Mouse (Mus musculus): ENCODE measurements around the gene Serpinb5. TPM values are rescaled to one million over a fixed set of nuclear protein-coding genes. Genes with fewer than 3 reads are reported as not detected.

Gene Serpinb5
- polyA plus RNA-seq, 1 experiment from 2014 or later: not detected

GRCm38 (mm10) chr1:106931954-106932353 is 71.0 kb downstream of the Serpinb5 start:
- no peak overlapping the region for H3K4me2 ChIP-seq (ENCODE audit: low read length)
- no peak overlapping the region for H3K4me3 ChIP-seq (replicated peaks; ENCODE audit: low read depth, low read length)
- H3K4me1 ChIP-seq (ENCODE audit: control insufficient read depth, insufficient read depth, low read length): no peaks in the 10 kb centered on the region
- DNase-seq (no peak), ATAC-seq (ENCODE audit: low FRiP score, low TSS enrichment) (no peak)
- H3K27ac ChIP-seq (replicated peaks; ENCODE audit: low read depth, low read length): no peak overlapping the region
- 83% methylated on average over 4 of the region's 4 CpGs for WGBS
- no peaks in the 10 kb centered on the region for H3K36me3 ChIP-seq (ENCODE audit: control insufficient read depth, insufficient read depth, low read length)
- no peak overlapping the region for H3K9ac ChIP-seq (replicated peaks; ENCODE audit: low read length)
- H3K27me3 ChIP-seq (ENCODE audit: control insufficient read depth, insufficient read depth, low read length): no peaks in the 10 kb centered on the region
- no peaks in the 10 kb centered on the region for H3K9me3 ChIP-seq (ENCODE audit: control insufficient read depth, low read length)

Other genes with a start within 250 kb of the Serpinb5 start
- 10.7 and 12.2 TPM in 2 replicates for gene Bcl2, start 146.9 kb upstream of the Serpinb5 start, polyA plus RNA-seq (2014; fragmentation: Nextera tagmentation; extraction: Ambion mirVana)
- gene Kdsr, start 101.4 kb upstream of the Serpinb5 start, polyA plus RNA-seq (2014; fragmentation: Nextera tagmentation; extraction: Ambion mirVana): 14.3 and 18.1 TPM in 2 replicates
- 30.9 and 39.5 TPM in 2 replicates for gene Vps4b, start 64.4 kb upstream of the Serpinb5 start, polyA plus RNA-seq (2014; fragmentation: Nextera tagmentation; extraction: Ambion mirVana)
- not detected in 2 replicates for gene Serpinb12, start 73.3 kb downstream of the Serpinb5 start, polyA plus RNA-seq (2014; fragmentation: Nextera tagmentation; extraction: Ambion mirVana)
- gene Serpinb13, start 119.8 kb downstream of the Serpinb5 start, polyA plus RNA-seq (2014; fragmentation: Nextera tagmentation; extraction: Ambion mirVana): not detected in 2 replicates
- not detected in 2 replicates for gene Serpinb3a, start 191.1 kb downstream of the Serpinb5 start, polyA plus RNA-seq (2014; fragmentation: Nextera tagmentation; extraction: Ambion mirVana)
- not detected in 2 replicates for gene Serpinb3d, start 222.3 kb downstream of the Serpinb5 start, polyA plus RNA-seq (2014; fragmentation: Nextera tagmentation; extraction: Ambion mirVana)

Data from midbrain, embryonic 14.5 days (tissue).